Mouse (Mus musculus): Measurements from ENCODE around the gene Btbd9.

GRCm38 (mm10) chr17:30178402-30178801, 397.9 kb downstream of the Btbd9 start:
- TF ChIP-seq CTCF (IDR thresholded peaks at IDR 0.05; ENCODE audit: control insufficient read depth, insufficient read depth, low read length) (no peak), POLR2A (IDR thresholded peaks at IDR 0.05; ENCODE audit: borderline replicate concordance, control insufficient read depth, low read depth, low read length) (no peak)
